Mouse (Mus musculus): ENCODE data around the gene Snx14.

GRCm38 (mm10) chr9:88366819-88367218, 71.9 kb downstream of the Snx14 start:
- no peak for TF ChIP-seq POLR2A (IDR thresholded peaks at IDR 0.05; ENCODE audit: insufficient read depth, low read length)
- no peak for TF ChIP-seq CTCF (IDR thresholded peaks at IDR 0.05; ENCODE audit: low read depth, low read length)
- TF ChIP-seq EP300 (IDR thresholded peaks at IDR 0.05; ENCODE audit: insufficient read depth, low read depth, low read length): no peak

Measured in ES-Bruce4 (cell line).